ENCODE assay signal across 11 mouse cellular contexts in genomic region chr15:10598259-10599225, GRCm38 (mm10). TPM values are rescaled to one million over a fixed set of nuclear protein-coding genes. Genes with fewer than 3 reads are reported as not detected.
DNase-seq lines count a peak whose midpoint lies in the region; ATAC-seq lines count a peak whose summit lies in the region.
"Had no signal": no experiment of that assay in that cellular context is flagged by ENCODE, and none has a peak within 500 bp of the region (broad histone marks: within the 10 kb centered on the region; RNA-seq: fewer than 3 reads in every experiment).

No protein-coding gene starts in this region.

- no peaks in the 10 kb centered on the region for H3K9me3 ChIP-seq in midbrain, embryonic 10.5 days (replicated peaks)
- H3K9me3 ChIP-seq in midbrain, embryonic 15.5 days: no peaks in the 10 kb centered on the region
- no peaks in the 10 kb centered on the region for H3K9me3 ChIP-seq in limb, embryonic 10.5 days (replicated peaks)
- H3K9me3 ChIP-seq: liver, embryonic 15.5 days had no signal

- ATAC-seq in midbrain, embryonic 15.5 days (replicated peaks): no peak

- 77% methylated on average over 16 of the region's 16 CpGs for WGBS in midbrain, embryonic 10.5 days
- 72% methylated on average over 16 of the region's 16 CpGs for WGBS in midbrain, embryonic 15.5 days
- WGBS in limb, embryonic 10.5 days: 45% methylated on average over 16 of the region's 16 CpGs

- no peak for DNase-seq in midbrain, embryonic 10.5 days (ENCODE audit: low spot score)
- peak; percentile 12 to 44 for DNase-seq in heart, adult 9 months (ENCODE audit: low spot score in 2 of 2)
- DNase-seq in limb, embryonic 10.5 days (ENCODE audit: low spot score): peak; percentile 61
- no peak for DNase-seq in Muller cell, postnatal 12 days (ENCODE audit: inconsistent ontology term)
- DNase-seq in left cerebral cortex, postnatal 36 days (ENCODE audit: low spot score in 2 of 2): no peak
- DNase-seq in thymus, postnatal 14 days: no peak
- DNase-seq in cerebellum, postnatal 14 days: no peak

- no peak overlapping the region for H3K4me2 ChIP-seq in midbrain, embryonic 15.5 days
- H3K4me2 ChIP-seq: liver, embryonic 15.5 days had no signal

- no peak overlapping the region for H3K4me3 ChIP-seq in midbrain, embryonic 10.5 days
- no peak overlapping the region for H3K4me3 ChIP-seq in midbrain, embryonic 15.5 days
- no peak overlapping the region for H3K4me3 ChIP-seq in limb, embryonic 10.5 days
- H3K4me3 ChIP-seq: liver, embryonic 15.5 days had no signal

- H3K36me3 ChIP-seq in midbrain, embryonic 10.5 days: peaks cover 48% of the 10 kb centered on the region
- H3K36me3 ChIP-seq in midbrain, embryonic 15.5 days (replicated peaks): no peaks in the 10 kb centered on the region
- peaks cover 19% of the 10 kb centered on the region for H3K36me3 ChIP-seq in limb, embryonic 10.5 days
- H3K36me3 ChIP-seq: liver, embryonic 15.5 days had no signal

- H3K4me1 ChIP-seq in midbrain, embryonic 10.5 days: peaks cover 23% of the 10 kb centered on the region
- H3K4me1 ChIP-seq in midbrain, embryonic 15.5 days: no peaks in the 10 kb centered on the region
- peaks cover 47% of the 10 kb centered on the region for H3K4me1 ChIP-seq in limb, embryonic 10.5 days
- H3K4me1 ChIP-seq: liver, embryonic 15.5 days had no signal

- H3K27ac ChIP-seq in midbrain, embryonic 10.5 days (replicated peaks): peak overlapping the region; percentile 55; the same call in 1 of the 2 replicates
- no peak overlapping the region for H3K27ac ChIP-seq in midbrain, embryonic 15.5 days
- H3K27ac ChIP-seq in limb, embryonic 10.5 days: peak overlapping the region; percentile 67
- H3K27ac ChIP-seq: liver, embryonic 15.5 days had no signal

- no peak overlapping the region for H3K9ac ChIP-seq in midbrain, embryonic 15.5 days
- H3K9ac ChIP-seq: liver, embryonic 15.5 days had no signal

- intact Hi-C loops in left cerebral cortex, postnatal 36 days (cut with DNase I): no loop called here

- no peaks in the 10 kb centered on the region for H3K27me3 ChIP-seq in midbrain, embryonic 10.5 days (ENCODE audit: low read depth, poor library complexity, severe bottlenecking)
- no peaks in the 10 kb centered on the region for H3K27me3 ChIP-seq in midbrain, embryonic 15.5 days (replicated peaks)
- H3K27me3 ChIP-seq in limb, embryonic 10.5 days (ENCODE audit: low read depth, poor library complexity, severe bottlenecking): no peaks in the 10 kb centered on the region
- H3K27me3 ChIP-seq: liver, embryonic 15.5 days had no signal

RNA-seq across cellular contexts. Expression of gene Ttc23l, which starts 40.1 kb away (rescaled TPM):
- polyA plus RNA-seq in midbrain, embryonic 10.5 days (2016; fragmentation: Nextera tagmentation; extraction: Ambion mirVana): not detected in 2 replicates
- polyA plus RNA-seq in midbrain, embryonic 15.5 days (2015; fragmentation: Nextera tagmentation; extraction: Ambion mirVana): not detected in 2 replicates
- polyA plus RNA-seq in limb, embryonic 10.5 days (2016; fragmentation: Nextera tagmentation; extraction: Ambion mirVana): 0.13 TPM in 1 of 2 replicates, not detected in the other
- not detected for total RNA-seq in left cerebral cortex, postnatal 36 days (2021)
- total RNA-seq: gastrocnemius, adult 18-20 months; MEL had no signal
- polyA plus RNA-seq: liver, embryonic 15.5 days had no signal

Comparison
In these comparisons a context has a peak if more than half of its experiments do, and no peak if none do; other contexts are left out.
1. DNase-seq: peak in heart, adult 9 months (2 of 2) and limb, embryonic 10.5 days (single experiment); none in midbrain, embryonic 10.5 days (single experiment), Muller cell, postnatal 12 days (single experiment), left cerebral cortex, postnatal 36 days (0 of 2), thymus, postnatal 14 days (single experiment) and cerebellum, postnatal 14 days (0 of 2).